Mouse (Mus musculus) heart, adult 2 months (tissue): ENCODE measurements around the gene BC005624. TPM values are rescaled to one million over a fixed set of nuclear protein-coding genes. Genes with fewer than 3 reads are reported as not detected.

ENCODE experiments used
- DNase-seq, 2 experiments: peaks; one replicate each; pipeline ENCODE4 v3.0.0; 2021
- H3K27ac ChIP-seq: fragments of 200-600 bp; 2 replicates; pipeline ENCODE4 v1.8.1; 2022
- H3K27me3 ChIP-seq: fragments of 200-500 bp; 2 replicates; pipeline ENCODE4 v1.6.1; 2012; ENCODE audit warnings: mild to moderate bottlenecking, low read length, inconsistent platforms, mixed read lengths; ENCODE audit not compliant: control insufficient read depth, insufficient read depth
- H3K36me3 ChIP-seq: fragments of 200-500 bp; 2 replicates; pipeline ENCODE4 v1.6.1; 2012; ENCODE audit warnings: low read length, inconsistent platforms; ENCODE audit not compliant: control insufficient read depth, insufficient read depth
- H3K4me1 ChIP-seq: fragments of 200-500 bp; 2 replicates; pipeline ENCODE4 v1.6.1; 2011; ENCODE audit warnings: low read length; ENCODE audit not compliant: control insufficient read depth, insufficient read depth
- H3K4me3 ChIP-seq: fragments of 200-600 bp; 2 replicates; pipeline ENCODE4 v1.8.1; 2022
- H3K79me2 ChIP-seq: fragments of 200-500 bp; replicated peaks from 2 replicates; pipeline ENCODE4 v1.6.1; 2012; ENCODE audit warnings: mild to moderate bottlenecking, inconsistent platforms, low read length, moderate library complexity, mixed read lengths; ENCODE audit not compliant: control insufficient read depth, insufficient read depth
- H3K9ac ChIP-seq: fragments of 200-500 bp; 2 replicates; pipeline ENCODE4 v1.6.1; 2012; ENCODE audit warnings: low read depth, mild to moderate bottlenecking, control low read depth, inconsistent platforms, low read length, mixed read lengths
- CTCF ChIP-seq: fragments of 200-600 bp; IDR thresholded peaks from 2 replicates; pipeline ENCODE4 v1.8.1; 2022; ENCODE audit warnings: antibody characterized with exemption, mild to moderate bottlenecking, moderate library complexity
- EP300 ChIP-seq: fragments of 200-500 bp; IDR thresholded peaks from 2 replicates; pipeline ENCODE4 v1.6.1; 2011; ENCODE audit warnings: low read depth, low read length, control low read depth; ENCODE audit not compliant: insufficient read depth
- POLR2A ChIP-seq: fragments of 200-500 bp; IDR thresholded peaks from 2 replicates; pipeline ENCODE4 v1.6.1; 2011; ENCODE audit warnings: mild to moderate bottlenecking, low read depth, low read length, control low read depth; ENCODE audit not compliant: insufficient read depth
- WGBS: fragments of 180-500 bp; shearing (Covaris S2); methylation state at CpG from one replicate; pipeline ENCODE4 v1.1.7; 2018; 5-methylcytosine and 5-hydroxymethylcytosine counted together
- intact Hi-C: fragments of 180-260 bp; cut with DNase I; formaldehyde crosslinking; loops from one replicate; pipeline ENCODE4 v1.15.1; 2025
- polyA plus RNA-seq: library from polyadenylated mRNA; depleted of rRNA; stranded (reverse); fragments of >200 nt; gene quantifications from 2 replicates; pipeline ENCODE4 v1.2.3, GENCODE M21; 2012
- total RNA-seq, 2 experiments: library from RNA; stranded (reverse); gene quantifications; 2 replicates each; pipeline ENCODE4 v1.2.3; 2021

BC005624 gene
- total and polyA plus RNA-seq, 3 experiments, result 14.7 to 21.7 (median 20.6) TPM

- DNase-seq, result no peak
- Histone ChIP-seq H3K27ac (no peak overlapping the region), H3K36me3 (no peaks in the 10 kb centered on the region), H3K4me3 (no peak overlapping the region), H3K79me2 (peaks cover 2% of the 10 kb centered on the region), H3K9ac (no peak overlapping the region), H3K27me3 (no peaks in the 10 kb centered on the region), H3K4me1 (peaks cover 4% of the 10 kb centered on the region)
- intact Hi-C loops, result no loop called here
- TF ChIP-seq POLR2A (no peak), CTCF (no peak), EP300 (no peak)
- 83% methylated on average over 8 of the region's 8 CpGs for WGBS
These were observed 16.4 kb downstream of the BC005624 start for GRCm38 (mm10) chr2:30965627-30966026.

- no peak overlapping the region for H3K27ac ChIP-seq
- WGBS, result 72% methylated on average over 11 of the region's 11 CpGs
- peaks cover 4% of the 10 kb centered on the region for H3K4me1 ChIP-seq
- H3K4me3 ChIP-seq, result no peak overlapping the region
- no peak for DNase-seq
- no peak overlapping the region for H3K9ac ChIP-seq
- no peaks in the 10 kb centered on the region for H3K36me3 ChIP-seq
- intact Hi-C loops, result no loop called here
- H3K27me3 ChIP-seq, result no peaks in the 10 kb centered on the region
- TF ChIP-seq EP300, result no peak
- TF ChIP-seq POLR2A, result no peak
- no peak for TF ChIP-seq CTCF
- peaks cover 2% of the 10 kb centered on the region for H3K79me2 ChIP-seq
These were observed 19.3 kb downstream of the BC005624 start for GRCm38 (mm10) chr2:30962570-30963254.

- Histone ChIP-seq H3K4me1 (no peaks in the 10 kb centered on the region), H3K79me2 (no peaks in the 10 kb centered on the region), H3K9ac (no peak overlapping the region), H3K27me3 (no peaks in the 10 kb centered on the region), H3K27ac (no peak overlapping the region), H3K36me3 (no peaks in the 10 kb centered on the region), H3K4me3 (no peak overlapping the region)
- intact Hi-C loops, result no loop called here
- no peak for DNase-seq
- 44% methylated on average over 5 of the region's 5 CpGs for WGBS
- TF ChIP-seq POLR2A (no peak), CTCF (no peak), EP300 (no peak)
These were observed 22.1 kb downstream of the BC005624 start for GRCm38 (mm10) chr2:30959856-30960255.

GRCm38 (mm10) chr2:30958726-30959125 is 23.3 kb downstream of the BC005624 start:
- Histone ChIP-seq H3K4me3 (no peak overlapping the region), H3K36me3 (peaks cover 3% of the 10 kb centered on the region; the same call in 1 of the 2 replicates), H3K9ac (no peak overlapping the region), H3K4me1 (no peaks in the 10 kb centered on the region; the same call in 1 of the 2 replicates), H3K79me2 (no peaks in the 10 kb centered on the region), H3K27me3 (no peaks in the 10 kb centered on the region), H3K27ac (no peak overlapping the region)
- intact Hi-C loops, result no loop called here
- no peak for DNase-seq
- TF ChIP-seq POLR2A, result no peak
- TF ChIP-seq EP300, result no peak
- TF ChIP-seq CTCF, result no peak
- WGBS, result 82% methylated on average over 14 of the region's 14 CpGs

- no peak overlapping the region for H3K9ac ChIP-seq
- H3K27ac ChIP-seq, result no peak overlapping the region
- no peak for TF ChIP-seq EP300
- no peak for TF ChIP-seq CTCF
- no peak for TF ChIP-seq POLR2A
- DNase-seq, result no peak
- no peaks in the 10 kb centered on the region for H3K79me2 ChIP-seq
- no peaks in the 10 kb centered on the region for H3K27me3 ChIP-seq
- intact Hi-C loops, result no loop called here
- 81% methylated on average over 4 of the region's 4 CpGs for WGBS
- peaks cover 2% of the 10 kb centered on the region for H3K4me1 ChIP-seq
- no peak overlapping the region for H3K4me3 ChIP-seq
- H3K36me3 ChIP-seq, result peaks cover 3% of the 10 kb centered on the region; the same call in 1 of the 2 replicates
These were observed 24.5 kb downstream of the BC005624 start for GRCm38 (mm10) chr2:30957511-30957910.

- Histone ChIP-seq H3K4me1 (peaks cover 4% of the 10 kb centered on the region), H3K9ac (no peak overlapping the region), H3K4me3 (no peak overlapping the region), H3K27me3 (no peaks in the 10 kb centered on the region), H3K36me3 (peaks cover 3% of the 10 kb centered on the region; the same call in 1 of the 2 replicates), H3K27ac (no peak overlapping the region), H3K79me2 (no peaks in the 10 kb centered on the region)
- peak in 1 of 2 experiments; percentile 20 for DNase-seq
- intact Hi-C loops, result no loop called here
- TF ChIP-seq EP300 (no peak), CTCF (no peak), POLR2A (no peak)
- 43% methylated on average over 6 of the region's 6 CpGs for WGBS
These were observed 27.2 kb downstream of the BC005624 start for GRCm38 (mm10) chr2:30954797-30955196.
